Comparison of ENCODE assay signal across 8 mouse cellular contexts in the genomic region with DNA sequence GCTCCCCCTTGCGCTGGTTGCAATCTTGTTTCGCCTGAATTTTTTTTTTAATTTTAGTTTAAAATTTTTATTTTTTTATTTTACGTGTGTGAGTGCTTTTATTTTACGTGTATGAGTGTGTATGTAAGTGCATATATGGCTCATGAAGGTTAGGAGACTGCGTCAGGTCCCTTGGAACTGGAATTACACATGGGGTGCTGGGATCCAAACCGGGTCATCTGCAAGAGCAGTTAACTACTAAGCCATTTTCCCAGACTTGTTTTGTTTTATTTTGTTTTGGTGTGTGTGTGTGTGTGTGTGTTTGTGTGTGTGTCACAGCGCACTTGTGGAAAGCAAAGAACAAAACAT. TPM values are rescaled to one million over a fixed set of nuclear protein-coding genes. Genes with fewer than 3 reads are reported as not detected.
DNase-seq lines count a peak whose midpoint lies in the region; ATAC-seq and TF ChIP-seq lines count a peak whose summit lies in the region.

No protein-coding gene starts in this region.

- no peak overlapping the region; the same call in 1 of the 2 replicates for H3K9ac ChIP-seq in embryonic facial prominence, embryonic 12.5 days
- H3K9ac ChIP-seq in intestine, postnatal 0 days (ENCODE audit: low read depth, low read length) = peak overlapping the region; percentile 54; the same call in 1 of the 2 replicates
- peak overlapping the region; percentile 78; the same call in 1 of the 2 replicates for H3K9ac ChIP-seq in neural tube, embryonic 12.5 days

- 35% methylated on average over 7 of the region's 7 CpGs for WGBS in embryonic facial prominence, embryonic 12.5 days
- WGBS in intestine, postnatal 0 days = 32% methylated on average over 7 of the region's 7 CpGs
- 39% methylated on average over 7 of the region's 7 CpGs for WGBS in neural tube, embryonic 12.5 days

- ATAC-seq in embryonic facial prominence, embryonic 12.5 days (ENCODE audit: insufficient number of reproducible peaks, insufficient read depth, low FRiP score, low TSS enrichment) = no peak
- ATAC-seq in intestine, postnatal 0 days = no peak
- peak; percentile 23; the same call in 1 of the 2 replicates for ATAC-seq in neural tube, embryonic 12.5 days (ENCODE audit: low FRiP score, low read depth)

- H3K9me3 ChIP-seq in embryonic facial prominence, embryonic 12.5 days = no peaks in the 10 kb centered on the region
- no peaks in the 10 kb centered on the region for H3K9me3 ChIP-seq in intestine, postnatal 0 days (ENCODE audit: control insufficient read depth)
- H3K9me3 ChIP-seq in neural tube, embryonic 12.5 days = no peaks in the 10 kb centered on the region

- intact Hi-C loops in left cerebral cortex, postnatal 36 days (cut with DNase I) = no loop called here

- H3K36me3 ChIP-seq in embryonic facial prominence, embryonic 12.5 days = peaks cover 6% of the 10 kb centered on the region; the same call in 1 of the 2 replicates
- H3K36me3 ChIP-seq in intestine, postnatal 0 days (ENCODE audit: control insufficient read depth, insufficient read depth) = no peaks in the 10 kb centered on the region
- peaks cover 4% of the 10 kb centered on the region; the same call in 1 of the 2 replicates for H3K36me3 ChIP-seq in neural tube, embryonic 12.5 days

- peak overlapping the region; percentile 80 for H3K27ac ChIP-seq in layer of hippocampus, adult 2 months
- H3K27ac ChIP-seq in embryonic facial prominence, embryonic 12.5 days = no peak overlapping the region
- H3K27ac ChIP-seq in intestine, postnatal 0 days (ENCODE audit: low read depth, low read length) = no peak overlapping the region
- H3K27ac ChIP-seq in neural tube, embryonic 12.5 days = no peak overlapping the region

- TF ChIP-seq CTCF in layer of hippocampus, adult 2 months (conservative IDR thresholded peaks at IDR 0.05) = peak; percentile 21; the same call in 1 of the 2 replicates
- no peak for TF ChIP-seq CTCF in intestine, postnatal 0 days (IDR thresholded peaks at IDR 0.05; ENCODE audit: low read depth)

- peaks cover 15% of the 10 kb centered on the region for H3K4me1 ChIP-seq in embryonic facial prominence, embryonic 12.5 days
- 0 out of 2 replicates have a peak, but pooled peaks cover 10% of the 10 kb centered on the region for H3K4me1 ChIP-seq in intestine, postnatal 0 days (replicated peaks; ENCODE audit: control insufficient read depth, insufficient read depth, low read length)
- peaks cover 21% of the 10 kb centered on the region for H3K4me1 ChIP-seq in neural tube, embryonic 12.5 days

- H3K27me3 ChIP-seq in embryonic facial prominence, embryonic 12.5 days = no peaks in the 10 kb centered on the region
- H3K27me3 ChIP-seq in intestine, postnatal 0 days (replicated peaks; ENCODE audit: control insufficient read depth, insufficient read depth, low read length) = no peaks in the 10 kb centered on the region
- H3K27me3 ChIP-seq in neural tube, embryonic 12.5 days (replicated peaks) = no peaks in the 10 kb centered on the region

- H3K4me3 ChIP-seq in layer of hippocampus, adult 2 months = peak overlapping the region; percentile 79
- peak overlapping the region; percentile 90 for H3K4me3 ChIP-seq in embryonic facial prominence, embryonic 12.5 days
- H3K4me3 ChIP-seq in intestine, postnatal 0 days (ENCODE audit: low read depth, low read length) = peak overlapping the region; percentile 71
- H3K4me3 ChIP-seq in neural tube, embryonic 12.5 days = peak overlapping the region; percentile 89

- H3K4me2 ChIP-seq in embryonic facial prominence, embryonic 12.5 days (replicated peaks) = peak overlapping the region; percentile 83
- peak overlapping the region; percentile 81 for H3K4me2 ChIP-seq in intestine, postnatal 0 days (replicated peaks; ENCODE audit: low read depth)
- peak overlapping the region; percentile 78 for H3K4me2 ChIP-seq in neural tube, embryonic 12.5 days (replicated peaks)

- DNase-seq in layer of hippocampus, adult 2 months (ENCODE audit: low spot score in 2 of 2) = no peak
- DNase-seq in layer of hippocampus, adult 9-11 months = no peak
- DNase-seq in left cerebral cortex, postnatal 36 days (ENCODE audit: low spot score in 2 of 2) = no peak
- DNase-seq in frontal cortex, postnatal 25 days (ENCODE audit: low spot score in 2 of 2) = no peak
- DNase-seq in ovary, adult 18-20 months (ENCODE audit: low spot score) = no peak

RNA-seq across cellular contexts. Expression of gene Ttll12, which starts 0.4 kb away (rescaled TPM):
- total RNA-seq in layer of hippocampus, adult 2 months (2021) = 10 to 100 TPM; 10.3 to 11.2 TPM
- polyA plus RNA-seq in embryonic facial prominence, embryonic 12.5 days (2016; fragmentation: Nextera tagmentation; extraction: Ambion mirVana) = 48.9 and 51.0 TPM in 2 replicates
- polyA plus RNA-seq in intestine, postnatal 0 days (2015; fragmentation: Nextera tagmentation; extraction: Ambion mirVana) = 14.1 and 14.7 TPM in 2 replicates
- 42.7 and 44.9 TPM in 2 replicates for polyA plus RNA-seq in neural tube, embryonic 12.5 days (2016; fragmentation: Nextera tagmentation; extraction: Ambion mirVana)
- total RNA-seq in left cerebral cortex, postnatal 36 days (2021) = 10 to 100 TPM; 11.7 to 13.8 TPM

RNA-seq across cellular contexts. Expression of gene Mcat, which starts 31.8 kb away (rescaled TPM):
- 10 to 100 TPM; 24.2 to 28.7 TPM for total RNA-seq in layer of hippocampus, adult 2 months (2021)
- polyA plus RNA-seq in embryonic facial prominence, embryonic 12.5 days (2016; fragmentation: Nextera tagmentation; extraction: Ambion mirVana) = 51.3 and 52.7 TPM in 2 replicates
- polyA plus RNA-seq in intestine, postnatal 0 days (2015; fragmentation: Nextera tagmentation; extraction: Ambion mirVana) = 15.9 and 16.8 TPM in 2 replicates
- polyA plus RNA-seq in neural tube, embryonic 12.5 days (2016; fragmentation: Nextera tagmentation; extraction: Ambion mirVana) = 39.1 and 42.6 TPM in 2 replicates
- total RNA-seq in left cerebral cortex, postnatal 36 days (2021) = 10 to 100 TPM; 27.5 to 33.5 TPM

RNA-seq across cellular contexts. Expression of gene Tspo, which starts 31.9 kb away (rescaled TPM):
- 1 to 10 TPM; 5.4 to 6.1 TPM for total RNA-seq in layer of hippocampus, adult 2 months (2021)
- polyA plus RNA-seq in embryonic facial prominence, embryonic 12.5 days (2016; fragmentation: Nextera tagmentation; extraction: Ambion mirVana) = 25.1 and 27.1 TPM in 2 replicates
- polyA plus RNA-seq in intestine, postnatal 0 days (2015; fragmentation: Nextera tagmentation; extraction: Ambion mirVana) = 105 and 118 TPM in 2 replicates
- polyA plus RNA-seq in neural tube, embryonic 12.5 days (2016; fragmentation: Nextera tagmentation; extraction: Ambion mirVana) = 15.7 and 18.2 TPM in 2 replicates
- total RNA-seq in left cerebral cortex, postnatal 36 days (2021) = 1 to 10 TPM; 4.5 to 5.7 TPM
